Mouse (Mus musculus) MEL (cell line): ENCODE data around the gene Irf1. TPM values are rescaled to one million over a fixed set of nuclear protein-coding genes. Genes with fewer than 3 reads are reported as not detected.

Experiments
- DNase-seq: peaks from one replicate; pipeline ENCODE4 v3.0.0; 2011; ENCODE audit warnings: low read depth, low spot score
- H3K27ac ChIP-seq: 2 replicates; pipeline ENCODE4 v1.5.1; 2012; ENCODE audit warnings: low read depth, mild to moderate bottlenecking, control low read depth, low read length, moderate library complexity; ENCODE audit not compliant: control insufficient read depth
- H3K27me3 ChIP-seq, 2 experiments: fragments of 150-350 bp in 1 of 2; sonication (generic) in 1 of 2; 2 replicates each; pipeline ENCODE4 v1.6.1; 2012; ENCODE audit warnings: low read length in 2 of 2, mild to moderate bottlenecking in 2 of 2, improper control_type of control experiment in 1 of 2, moderate library complexity in 1 of 2; ENCODE audit not compliant: insufficient read depth in 2 of 2, control insufficient read depth in 1 of 2
- H3K36me3 ChIP-seq, 2 experiments: 2 replicates each; pipeline ENCODE4 v1.6.1; 2012 to 2014; ENCODE audit warnings: low read length in 2 of 2, improper control_type of control experiment in 1 of 2, inconsistent platforms in 1 of 2, mild to moderate bottlenecking in 1 of 2; ENCODE audit not compliant: insufficient read depth in 2 of 2, control insufficient read depth in 1 of 2
- H3K4me1 ChIP-seq, 2 experiments: fragments of 150-350 bp in 1 of 2; sonication (generic) in 1 of 2; 2 replicates each; pipeline ENCODE4 v1.6.1; 2012; ENCODE audit warnings: low read length in 2 of 2, improper control_type of control experiment in 1 of 2, mild to moderate bottlenecking in 1 of 2; ENCODE audit not compliant: insufficient read depth in 2 of 2, control insufficient read depth in 1 of 2
- H3K4me3 ChIP-seq, 2 experiments: fragments of 150-350 bp in 1 of 2; sonication (generic) in 1 of 2; 2 replicates each; pipeline ENCODE4 v1.5.1; 2012; ENCODE audit warnings: low read depth in 2 of 2, low read length in 2 of 2, mild to moderate bottlenecking in 2 of 2, moderate library complexity in 2 of 2, control low read depth in 1 of 2, improper control_type of control experiment in 1 of 2; ENCODE audit not compliant: control insufficient read depth in 1 of 2, insufficient read depth in 1 of 2
- H3K79me2 ChIP-seq: 2 replicates; pipeline ENCODE4 v1.6.1; 2012; ENCODE audit warnings: mild to moderate bottlenecking, low read length, moderate library complexity; ENCODE audit not compliant: control insufficient read depth, poor library complexity, insufficient read depth
- H3K9ac ChIP-seq: 2 replicates; pipeline ENCODE4 v1.6.1; 2012; ENCODE audit warnings: low read depth, mild to moderate bottlenecking, control low read depth, low read length, moderate library complexity; ENCODE audit not compliant: control insufficient read depth, poor library complexity, severe bottlenecking
- H3K9me3 ChIP-seq: fragments of 150-350 bp; sonication (generic); replicated peaks from 2 replicates; pipeline ENCODE4 v1.6.1; 2012; ENCODE audit warnings: mild to moderate bottlenecking, low read length, improper control_type of control experiment, moderate library complexity; ENCODE audit not compliant: insufficient read depth
- CHD1 ChIP-seq: IDR thresholded peaks from 2 replicates; pipeline ENCODE4 v1.6.1; 2012; ENCODE audit warnings: low read depth, mild to moderate bottlenecking, inconsistent platforms, low read length, improper control_type of control experiment
- CTCF ChIP-seq, 3 experiments: IDR thresholded peaks in 2 of 3; conservative IDR thresholded peaks in 1 of 3; 2 replicates each; pipeline ENCODE4 v1.5.1; 2011 to 2012; ENCODE audit warnings: low read length in 3 of 3, low read depth in 2 of 3, mild to moderate bottlenecking in 2 of 3, improper control_type of control experiment in 1 of 3, inconsistent platforms in 1 of 3, mixed read lengths in 1 of 3, moderate library complexity in 1 of 3; ENCODE audit not compliant: control insufficient read depth in 1 of 3, insufficient read depth in 1 of 3, poor library complexity in 1 of 3, severe bottlenecking in 1 of 3
- EP300 ChIP-seq, 2 experiments: IDR thresholded peaks; 2 replicates each; pipeline ENCODE4 v1.6.1; 2011; ENCODE audit warnings: improper control_type of control experiment in 2 of 2, low read length in 2 of 2, low read depth in 1 of 2, mild to moderate bottlenecking in 1 of 2
- GATA1 ChIP-seq: IDR thresholded peaks from 2 replicates; pipeline ENCODE4 v1.6.1; 2011; ENCODE audit warnings: low read depth, low read length, improper control_type of control experiment
- MAX ChIP-seq: IDR thresholded peaks from 2 replicates; pipeline ENCODE4 v1.6.1; 2011; ENCODE audit warnings: low read length, improper control_type of control experiment
- MAZ ChIP-seq: IDR thresholded peaks from 2 replicates; pipeline ENCODE4 v1.6.1; 2012; ENCODE audit warnings: low read depth, mild to moderate bottlenecking, inconsistent platforms, low read length, improper control_type of control experiment
- MYC ChIP-seq: IDR thresholded peaks from 2 replicates; pipeline ENCODE4 v1.6.1; 2011; ENCODE audit warnings: low read depth, mild to moderate bottlenecking, low read length, improper control_type of control experiment, moderate library complexity
- NRF1 ChIP-seq: IDR thresholded peaks from 2 replicates; pipeline ENCODE4 v1.6.1; 2014; ENCODE audit warnings: low read depth, mild to moderate bottlenecking, inconsistent platforms, low read length, improper control_type of control experiment, moderate library complexity; ENCODE audit not compliant: poor library complexity, insufficient read depth, severe bottlenecking
- POLR2A ChIP-seq, 2 experiments: IDR thresholded peaks; 2 replicates each; pipeline ENCODE4 v1.6.1; 2011 to 2012; ENCODE audit warnings: low read length in 2 of 2, mild to moderate bottlenecking in 2 of 2, control low read depth in 1 of 2, improper control_type of control experiment in 1 of 2, low read depth in 1 of 2, moderate library complexity in 1 of 2; ENCODE audit not compliant: control insufficient read depth in 1 of 2, insufficient read depth in 1 of 2, poor library complexity in 1 of 2
- POLR2AphosphoS5 ChIP-seq: IDR thresholded peaks from 2 replicates; pipeline ENCODE4 v1.6.1; 2012; ENCODE audit warnings: low read depth, borderline replicate concordance, mild to moderate bottlenecking, inconsistent platforms, low read length, moderate library complexity, mixed read lengths
- RAD21 ChIP-seq: IDR thresholded peaks from 2 replicates; pipeline ENCODE4 v1.6.1; 2011; ENCODE audit warnings: mild to moderate bottlenecking, low read depth, low read length, improper control_type of control experiment
- RCOR1 ChIP-seq: IDR thresholded peaks from 2 replicates; pipeline ENCODE4 v1.6.1; 2012; ENCODE audit warnings: low read depth, mild to moderate bottlenecking, inconsistent platforms, low read length, improper control_type of control experiment
- SIN3A ChIP-seq: IDR thresholded peaks from 2 replicates; pipeline ENCODE4 v1.6.1; 2012; ENCODE audit warnings: low read length, improper control_type of control experiment, inconsistent platforms
- TAL1 ChIP-seq: IDR thresholded peaks from 2 replicates; pipeline ENCODE4 v1.6.1; 2012; ENCODE audit warnings: mild to moderate bottlenecking, inconsistent platforms, low read length, moderate library complexity, mixed read lengths
- TBP ChIP-seq: IDR thresholded peaks from 2 replicates; pipeline ENCODE4 v1.8.0; 2011; ENCODE audit warnings: low read depth, low read length, improper control_type of control experiment
- UBTF ChIP-seq: IDR thresholded peaks from 2 replicates; pipeline ENCODE4 v1.6.1; 2012; ENCODE audit warnings: low read depth, mild to moderate bottlenecking, inconsistent platforms, low read length, improper control_type of control experiment, moderate library complexity, borderline replicate concordance; ENCODE audit not compliant: insufficient read depth
- USF1 ChIP-seq: IDR thresholded peaks from 2 replicates; pipeline ENCODE4 v1.6.1; 2014; ENCODE audit warnings: low read depth, mild to moderate bottlenecking, inconsistent platforms, low read length, improper control_type of control experiment, moderate library complexity
- ZC3H11A ChIP-seq: IDR thresholded peaks from 2 replicates; pipeline ENCODE4 v1.6.1; 2012; ENCODE audit warnings: low read depth, mild to moderate bottlenecking, inconsistent platforms, low read length, improper control_type of control experiment
- polyA plus RNA-seq, 2 experiments: library from polyadenylated mRNA; stranded (reverse) in 1 of 2; unstranded in 1 of 2; fragments of >175 nt in 1 of 2; fragments of >200 nt in 1 of 2; gene quantifications; 2 replicates each; pipeline versions ENCODE4 v1.2.1 to v1.2.4; 2012; ENCODE audit warnings: low replicate concordance in 2 of 2, low read depth in 1 of 2; ENCODE audit not compliant: insufficient read length in 2 of 2, insufficient read depth in 1 of 2, missing spikeins in 1 of 2
- total RNA-seq: library from RNA; depleted of rRNA; stranded (reverse); fragments of 300-350 nt; gene quantifications from 2 replicates; pipeline ENCODE4 v1.2.3, GENCODE M21; 2012

Gene Irf1
- total and polyA plus RNA-seq, 3 experiments: 0.73 to 1.9 TPM; not detected in 1

GRCm38 (mm10) chr11:53789277-53789676 is 19.5 kb downstream of the Irf1 start:
- peaks cover 5 to 9% of the 10 kb centered on the region in 2 experiments; a peak in 3 of 4 replicates for H3K27me3 ChIP-seq
- no peaks in the 10 kb centered on the region for H3K9me3 ChIP-seq
- H3K79me2 ChIP-seq: no peaks in the 10 kb centered on the region
- H3K27ac ChIP-seq: no peak overlapping the region
- no peak for TF ChIP-seq ZC3H11A
- no peak for TF ChIP-seq RAD21
- no peak for TF ChIP-seq CHD1
- no peak for TF ChIP-seq SIN3A
- no peak for TF ChIP-seq GATA1
- TF ChIP-seq MAZ: no peak
- no peak for TF ChIP-seq TAL1
- no peak for TF ChIP-seq EP300 (IDR thresholded peaks at IDR 0.05; ENCODE audit: low read depth in 1 of 2, low read length in 2 of 2)
- no peak for TF ChIP-seq POLR2AphosphoS5
- TF ChIP-seq TBP: no peak
- no peak for TF ChIP-seq CTCF (IDR thresholded peaks at IDR 0.05 in 2 of 3, conservative IDR thresholded peaks at IDR 0.05 in 1 of 3; ENCODE audit: control insufficient read depth in 1 of 3, insufficient read depth in 1 of 3, low read depth in 2 of 3, low read length in 3 of 3, poor library complexity in 1 of 3, severe bottlenecking in 1 of 3)
- TF ChIP-seq POLR2A (IDR thresholded peaks at IDR 0.05; ENCODE audit: control insufficient read depth in 1 of 2, insufficient read depth in 1 of 2, low read depth in 1 of 2, low read length in 2 of 2, poor library complexity in 1 of 2): no peak
- TF ChIP-seq MAX: no peak
- H3K9ac ChIP-seq: no peak overlapping the region
- no peak overlapping the region for H3K4me3 ChIP-seq
- DNase-seq: no peak
- no peaks in the 10 kb centered on the region for H3K36me3 ChIP-seq
- H3K4me1 ChIP-seq: no peaks in the 10 kb centered on the region

GRCm38 (mm10) chr11:53792986-53793385 is 23.2 kb downstream of the Irf1 start:
- Histone ChIP-seq H3K79me2 (no peaks in the 10 kb centered on the region), H3K36me3 (no peaks in the 10 kb centered on the region), H3K27me3 (no peaks in the 10 kb centered on the region; a peak in 2 of 4 replicates), H3K4me1 (no peaks in the 10 kb centered on the region), H3K27ac (no peak overlapping the region), H3K9me3 (no peaks in the 10 kb centered on the region), H3K9ac (no peak overlapping the region), H3K4me3 (no peak overlapping the region)
- no peak for DNase-seq
- TF ChIP-seq UBTF (no peak), RCOR1 (no peak), USF1 (no peak), NRF1 (no peak), TBP (no peak), CTCF (IDR thresholded peaks at IDR 0.05 in 2 of 3, conservative IDR thresholded peaks at IDR 0.05 in 1 of 3; ENCODE audit: control insufficient read depth in 1 of 3, insufficient read depth in 1 of 3, low read depth in 2 of 3, low read length in 3 of 3, poor library complexity in 1 of 3, severe bottlenecking in 1 of 3) (no peak), RAD21 (no peak), MYC (no peak)
